12 mouse cellular contexts compared by ENCODE assay signal in the genomic region with DNA sequence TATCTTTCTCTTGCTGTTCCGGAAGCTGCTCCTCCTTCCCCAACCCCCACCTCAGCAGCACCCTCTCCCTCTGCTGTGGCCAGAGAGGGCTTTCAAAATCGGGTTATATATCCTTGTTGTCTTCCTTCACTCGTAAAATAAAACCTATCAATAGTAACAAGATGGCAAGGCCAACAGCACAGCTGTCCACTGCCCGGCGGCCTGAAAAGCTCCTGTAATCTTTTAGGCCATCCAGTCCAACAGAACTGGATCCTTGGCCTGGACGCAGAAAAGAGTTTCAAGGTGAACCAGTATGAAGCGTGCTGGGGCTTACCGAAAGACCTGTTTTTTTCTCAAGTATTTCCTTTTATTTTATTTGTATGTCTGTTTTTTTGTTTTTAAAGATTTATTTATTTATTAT. TPM values are rescaled to one million over a fixed set of nuclear protein-coding genes. Genes with fewer than 3 reads are reported as not detected.
DNase-seq lines count a peak whose midpoint lies in the region.
"Had no signal": no experiment of that assay in that cellular context is flagged by ENCODE, and none has a peak within 500 bp of the region (broad histone marks: within the 10 kb centered on the region; RNA-seq: fewer than 3 reads in every experiment).

No protein-coding gene starts in this region.

- intact Hi-C loops in heart, postnatal 10 days (cut with DNase I): loop anchor here (2.0 to 10.0 kb wide), 2 partner anchors 73 to 599 kb away; no protein-coding TSS in a partner anchor

- DNase-seq in adrenal gland, adult 8-10 months: peak; percentile 14
- DNase-seq in adrenal gland, postnatal 36 days: no peak
- peak; percentile 76 for DNase-seq in heart, adult 11 months
- no peak for DNase-seq in heart, postnatal 10 days
- peak; percentile 18 for DNase-seq in ovary, postnatal 36 days (ENCODE audit: low spot score)
- no peak for DNase-seq in ovary, postnatal 14 days (ENCODE audit: low spot score)
- peak; percentile 78 for DNase-seq in skeletal muscle tissue, adult 2 months (ENCODE audit: low read depth, low spot score)
- DNase-seq in liver: no peak
- DNase-seq: cerebellum, adult 11-12 months; cerebellum, adult 9-10 months; cerebellum, postnatal 25 days; heart, postnatal 4 days had no signal

RNA-seq across cellular contexts. Expression of a gene that starts 19.3 kb away (rescaled TPM):
- 10 to 100 TPM; 19.3 to 21.7 (median 19.8) TPM for total RNA-seq in adrenal gland, adult 8-10 months (2022)
- total RNA-seq in adrenal gland, postnatal 36 days (2021): 10 to 100 TPM; 18.7 to 23.8 TPM
- total RNA-seq in heart, postnatal 10 days (2021): 10 to 100 TPM; 46.6 to 48.7 TPM

RNA-seq across cellular contexts. Expression of a gene that starts 22.1 kb away (rescaled TPM):
- total RNA-seq in adrenal gland, adult 8-10 months (2022): 10 to 100 TPM in 2 of 4 experiments, 1 to 10 TPM in 2; 7.8 to 12.4 (median 10.5) TPM
- 1 to 10 TPM; 5.3 to 7.0 TPM for total RNA-seq in adrenal gland, postnatal 36 days (2021)
- 10 to 100 TPM in 1 of 2 experiments, 1 to 10 TPM in 1; 9.0 to 13.2 TPM for total RNA-seq in heart, postnatal 10 days (2021)

RNA-seq across cellular contexts. Expression of a gene that starts 31.3 kb away (rescaled TPM):
- total RNA-seq in adrenal gland, adult 8-10 months (2022): under 1 TPM in 3 of 4 experiments, not detected in 1; 0.14 to 0.46 (median 0.25) TPM
- total RNA-seq in adrenal gland, postnatal 36 days (2021): under 1 TPM; 0.17 to 0.20 TPM
- total RNA-seq in heart, postnatal 10 days (2021): under 1 TPM; 0.32 to 0.43 TPM

Comparison
In these comparisons a context has a peak if more than half of its experiments do, and no peak if none do; other contexts are left out.
1. DNase-seq: peak in adrenal gland, adult 8-10 months (single experiment), heart, adult 11 months (single experiment), ovary, postnatal 36 days (single experiment) and skeletal muscle tissue, adult 2 months (single experiment); none in adrenal gland, postnatal 36 days (0 of 2), heart, postnatal 10 days (0 of 2), ovary, postnatal 14 days (single experiment) and liver (single experiment).